Mouse (Mus musculus) thymus, postnatal 36 days (tissue): ENCODE results near the gene Nxpe5.
"Not testable (repeated sequence)": the region's sequence is repeated elsewhere in the genome, so short reads cannot be mapped to it uniquely, and the experiment has no call there.

ENCODE experiments used
- DNase-seq, 2 experiments: peaks; one replicate each; pipeline ENCODE4 v3.0.0; 2022; ENCODE audit warnings: mixed read lengths in 2 of 2

The Nxpe5 gene

DNA sequence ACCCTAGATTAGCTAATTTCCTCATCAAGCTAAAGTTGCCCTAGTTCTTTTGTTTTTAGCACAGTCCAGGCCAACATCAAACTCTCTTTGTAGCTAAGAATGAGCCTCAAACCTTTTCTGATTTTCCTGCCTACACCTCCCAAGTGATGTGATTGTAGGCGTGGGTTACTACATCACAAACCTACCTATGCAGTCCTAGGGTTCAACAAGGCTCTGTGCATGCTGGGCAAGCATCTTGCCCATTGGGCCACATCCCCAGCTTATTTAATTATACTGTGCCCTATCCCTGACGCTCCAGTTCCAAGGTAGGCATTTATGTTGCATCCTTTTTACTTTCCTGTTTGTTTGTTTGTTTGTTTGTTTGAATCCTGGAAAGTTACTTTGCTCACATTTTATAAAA is at the start of gene Nxpe5:
Gene Nxpe5, plus strand, starts transcription at position 199 of the 400 bp plus-strand sequence.
- DNase-seq = no peak

DNA sequence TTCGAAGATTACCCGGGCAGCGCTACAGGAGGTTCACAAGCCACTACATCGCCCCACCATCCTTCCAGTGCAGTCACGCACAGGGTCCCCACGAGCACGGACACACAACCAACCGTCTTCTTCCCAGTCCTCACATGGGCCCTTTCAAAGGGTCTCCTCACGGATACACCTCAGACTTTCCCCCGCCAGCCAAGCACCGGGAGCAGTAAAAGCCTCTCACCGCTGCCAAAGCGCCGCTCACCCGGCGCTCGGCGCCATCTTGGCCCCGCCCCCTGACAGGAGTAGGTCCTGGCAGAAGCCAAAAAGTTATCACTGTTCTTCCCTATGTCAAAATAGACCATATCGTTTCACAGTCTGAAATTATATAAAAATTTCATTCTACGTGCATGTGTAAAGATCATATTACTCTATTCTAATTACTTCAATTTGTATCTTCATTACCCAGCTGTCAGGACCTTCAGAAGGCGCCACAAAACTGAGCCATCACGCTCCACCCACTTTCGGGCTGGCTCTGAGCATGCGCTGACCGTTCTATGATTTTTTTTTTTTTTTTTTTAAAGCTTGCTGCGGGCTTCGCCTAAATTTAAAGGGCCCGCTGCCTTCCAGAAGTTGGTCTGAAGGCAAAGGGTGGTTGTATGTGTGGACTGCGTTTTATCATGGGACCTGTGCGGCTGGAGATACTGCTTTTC is 38.6 kb upstream of the Nxpe5 start, which contains the start of the genes Taf6 and Cnpy4:
Gene Taf6, minus strand, starts transcription at position 502 of the 689 bp plus-strand sequence.
Gene Cnpy4, plus strand, starts transcription at position 536 of the 689 bp plus-strand sequence.
- peak; percentile 83 for DNase-seq

DNA sequence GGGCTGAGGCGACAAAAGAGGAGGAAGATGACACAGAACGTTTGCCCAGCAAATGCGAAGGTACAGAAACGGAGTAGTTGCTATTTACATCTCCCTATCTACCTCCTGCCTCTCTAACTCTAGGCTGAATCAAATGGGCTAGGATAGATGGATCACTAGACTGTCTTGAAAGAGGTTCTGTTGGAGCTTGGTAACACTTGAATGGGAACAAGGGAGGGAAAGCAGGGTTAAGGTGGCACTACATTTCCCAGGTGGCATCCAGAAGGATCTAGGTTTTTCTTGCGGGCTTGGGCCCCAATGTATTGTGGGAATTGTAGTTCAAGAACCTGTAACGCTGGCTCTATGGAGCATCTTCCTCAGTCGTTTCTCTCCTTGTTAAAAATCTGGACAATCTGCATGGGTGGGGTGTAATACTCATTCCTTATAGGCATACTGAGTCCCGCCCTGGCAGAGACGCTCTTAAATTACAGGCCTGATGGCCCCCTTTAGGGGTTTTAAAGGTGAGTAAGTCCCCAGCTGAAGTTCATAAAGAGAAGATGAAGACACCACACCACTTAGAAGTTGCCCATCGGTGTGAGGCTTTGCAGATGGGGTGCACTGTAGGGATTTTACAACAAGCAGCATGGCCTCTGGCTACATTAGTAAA is 37.9 kb upstream of the Nxpe5 start:
- DNase-seq = peak; percentile 53 to 63

DNA sequence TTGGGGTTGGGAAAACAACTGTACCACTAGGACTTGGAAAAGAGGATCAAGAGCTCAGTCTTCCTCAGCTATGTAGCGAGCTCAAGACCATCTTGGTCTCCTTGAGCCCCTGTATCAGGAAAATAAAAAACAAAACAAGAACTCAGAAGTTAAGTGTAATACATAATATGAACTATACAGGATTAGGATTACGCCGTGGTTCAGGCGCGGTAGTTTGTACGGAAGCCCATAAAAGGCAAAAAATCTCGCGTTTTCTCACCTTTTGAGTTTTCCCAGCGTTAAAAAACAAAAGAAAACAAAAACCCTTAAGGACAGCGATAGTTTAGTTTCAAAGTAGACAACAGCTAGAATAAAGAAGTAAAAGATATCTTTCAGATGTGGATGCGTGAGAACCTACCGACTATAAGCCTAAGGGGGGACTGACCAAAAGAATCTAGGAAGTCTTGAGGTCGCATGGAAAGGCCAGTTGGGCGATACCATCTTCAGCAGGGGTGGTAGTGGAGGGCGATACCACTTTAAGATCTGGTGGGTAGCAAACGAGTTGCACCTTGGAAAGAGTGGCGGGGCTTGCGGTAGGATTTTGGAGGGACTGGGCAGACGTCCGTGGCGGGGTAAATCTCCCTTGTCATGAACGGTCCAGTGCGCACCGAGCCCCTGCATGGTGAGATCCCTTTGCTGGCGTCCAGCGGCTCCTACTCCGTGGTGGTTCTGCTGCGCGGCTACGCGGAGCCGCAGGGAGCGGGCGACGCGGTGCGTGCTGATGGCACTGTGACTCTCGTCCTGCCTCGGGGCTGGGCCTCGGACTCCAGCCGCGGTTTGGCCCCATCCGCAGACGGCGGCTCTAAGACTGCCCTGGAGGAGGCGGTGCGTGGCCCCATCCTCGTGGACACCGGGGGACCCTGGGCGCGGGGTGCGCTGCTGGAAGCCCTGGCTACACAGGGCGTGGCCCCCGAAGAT is 31.6 kb upstream of the Nxpe5 start, which contains the start of gene Mblac1:
Gene Mblac1, plus strand, starts transcription at position 544 of the 957 bp plus-strand sequence.
- peak; percentile 81 to 84 for DNase-seq

DNA sequence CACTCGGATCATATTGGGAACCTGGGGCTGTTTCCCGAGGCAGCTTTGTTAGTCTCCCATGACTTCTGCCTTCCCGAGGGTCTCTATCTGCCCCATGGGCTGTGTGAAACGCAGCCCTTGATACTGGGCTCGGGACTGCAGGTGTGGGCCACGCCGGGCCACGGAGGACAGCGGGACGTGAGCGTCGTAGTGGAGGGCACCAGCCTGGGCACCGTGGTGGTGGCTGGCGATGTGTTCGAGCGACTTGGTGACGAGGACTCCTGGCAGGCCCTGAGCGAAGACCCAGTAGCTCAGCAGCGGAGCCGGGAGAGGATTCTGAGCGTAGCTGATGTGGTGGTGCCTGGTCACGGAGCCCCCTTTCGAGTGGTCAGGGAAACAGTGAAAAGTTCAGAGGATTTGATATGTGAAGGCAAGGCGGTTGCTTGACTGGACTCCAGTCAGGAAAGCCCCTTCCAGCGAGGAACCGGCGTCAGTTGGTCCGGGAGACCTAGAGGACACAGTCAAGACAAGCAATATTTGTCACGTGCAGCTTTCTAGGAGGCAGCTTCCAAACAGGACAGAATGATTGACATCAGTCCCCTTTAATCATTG is 30.8 kb upstream of the Nxpe5 start:
- DNase-seq = no peak

DNA sequence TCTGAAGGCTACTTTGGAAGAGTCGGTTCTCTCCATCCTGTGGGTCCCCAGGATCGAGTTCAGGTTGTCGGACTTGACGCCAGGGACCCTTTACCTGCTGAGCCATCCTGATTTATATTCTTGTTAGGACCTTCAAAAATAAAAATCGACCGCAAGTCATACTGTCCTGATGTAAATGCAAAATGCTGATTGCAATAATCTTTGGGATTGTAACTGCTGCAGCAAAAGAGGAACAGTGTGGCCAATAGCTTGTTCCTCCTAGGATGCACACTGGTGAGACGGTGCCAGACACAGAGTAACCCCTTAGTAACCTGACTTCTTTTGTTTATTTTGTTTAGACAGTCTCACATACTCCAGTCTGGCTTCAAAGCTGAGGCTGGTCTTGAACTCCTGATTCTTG is 30.2 kb upstream of the Nxpe5 start:
- no peak for DNase-seq

DNA sequence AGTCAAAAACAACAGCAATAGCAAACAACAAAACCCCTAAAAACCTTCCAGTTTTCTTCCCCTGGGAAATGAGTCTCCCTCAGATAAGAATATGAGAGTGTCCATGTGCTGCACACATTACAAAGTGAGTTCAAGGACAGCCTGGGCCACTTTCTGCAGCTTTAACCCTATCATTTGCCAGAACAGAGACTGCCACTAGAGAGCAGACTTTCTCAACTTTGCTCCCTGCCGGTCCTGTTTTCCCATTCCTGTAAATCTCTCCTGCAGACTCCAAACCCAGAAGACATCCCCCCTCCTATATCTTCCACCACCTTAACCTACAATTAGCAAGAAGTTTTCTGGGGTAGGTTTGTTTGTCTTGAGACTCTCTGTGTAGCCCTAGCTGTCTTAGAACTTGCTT is 26.1 kb upstream of the Nxpe5 start:
- no peak for DNase-seq

DNA sequence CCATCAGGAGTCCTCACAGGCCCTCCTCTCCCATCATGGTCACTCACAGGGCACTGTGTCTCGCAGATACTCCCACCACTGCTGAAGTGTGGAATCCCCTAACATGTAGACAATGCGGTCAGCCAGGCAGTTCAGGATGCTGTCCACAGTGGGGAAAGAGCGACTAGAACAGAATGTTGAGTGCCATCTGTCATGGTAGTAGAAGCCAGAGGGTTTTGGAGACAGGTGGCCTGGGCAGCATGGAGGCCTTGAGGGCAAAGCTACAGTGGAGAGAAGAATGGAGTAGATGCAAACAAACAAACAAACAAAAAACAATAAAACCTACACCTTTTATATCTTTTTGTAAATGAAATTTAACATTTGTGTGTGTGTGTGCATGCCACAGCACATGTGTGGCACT is 23.6 kb upstream of the Nxpe5 start:
- no peak for DNase-seq

GRCm38 (mm10) chr5:138207253-138207652 is 18.4 kb upstream of the Nxpe5 start:
- no peak for DNase-seq

DNA sequence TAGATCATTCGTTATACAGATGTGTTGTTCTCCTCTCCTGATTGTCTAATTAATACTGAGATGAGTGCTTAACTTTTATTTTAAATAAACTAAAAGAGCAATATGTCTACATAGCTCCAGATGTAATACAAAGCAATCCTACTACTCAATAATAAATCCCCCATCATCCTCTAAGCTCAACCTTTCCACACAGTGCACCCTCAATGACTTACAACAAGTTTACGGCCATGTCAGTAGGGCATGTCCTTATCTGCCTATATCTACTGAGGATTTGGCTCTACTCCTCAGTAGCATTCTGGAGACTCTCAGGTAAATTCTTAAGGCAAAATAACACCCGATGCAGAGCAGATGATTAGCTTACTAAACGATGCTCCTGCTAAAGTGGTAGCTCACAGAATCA is 17.8 kb upstream of the Nxpe5 start:
- DNase-seq = no peak

DNA sequence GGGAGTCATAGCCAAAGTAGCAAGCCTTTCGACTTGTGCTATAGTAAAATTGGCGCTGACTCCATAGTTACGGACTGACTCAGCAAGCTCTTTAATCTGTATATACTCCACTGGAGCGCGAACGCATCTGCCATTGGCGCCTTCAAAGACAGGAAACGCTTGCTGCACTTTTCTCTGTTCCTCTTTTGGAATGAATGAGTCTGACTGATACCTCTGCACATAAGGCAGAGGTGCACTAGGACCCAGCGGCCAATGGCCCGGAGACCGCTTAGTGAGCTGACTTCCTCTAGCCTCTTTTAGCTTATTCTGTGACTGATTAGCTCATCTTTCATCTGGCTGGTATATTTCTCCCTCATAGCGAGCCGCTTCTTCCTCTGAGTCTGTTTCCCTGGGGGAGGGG is 9.1 kb upstream of the Nxpe5 start:
- DNase-seq = not testable (repeated sequence)

DNA sequence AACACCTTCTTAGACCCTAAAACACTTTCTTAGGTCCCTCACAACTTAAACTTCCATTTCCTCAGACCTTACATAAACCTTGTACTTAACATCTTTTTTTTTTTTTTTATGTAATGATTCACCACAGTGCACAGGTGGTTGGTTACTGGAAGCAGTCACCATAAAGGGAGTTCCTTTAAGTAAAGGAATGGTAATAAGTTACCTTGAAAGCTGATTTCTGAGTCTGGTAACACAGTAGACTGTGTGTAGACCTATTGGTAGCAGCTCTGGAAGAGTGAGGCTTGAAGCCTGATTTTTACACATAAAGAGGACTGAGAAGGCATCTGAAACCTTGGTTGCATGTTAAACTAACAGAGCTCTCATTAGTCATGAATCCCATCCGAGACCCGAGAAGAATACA is 5.8 kb upstream of the Nxpe5 start:
- no peak for DNase-seq

DNA sequence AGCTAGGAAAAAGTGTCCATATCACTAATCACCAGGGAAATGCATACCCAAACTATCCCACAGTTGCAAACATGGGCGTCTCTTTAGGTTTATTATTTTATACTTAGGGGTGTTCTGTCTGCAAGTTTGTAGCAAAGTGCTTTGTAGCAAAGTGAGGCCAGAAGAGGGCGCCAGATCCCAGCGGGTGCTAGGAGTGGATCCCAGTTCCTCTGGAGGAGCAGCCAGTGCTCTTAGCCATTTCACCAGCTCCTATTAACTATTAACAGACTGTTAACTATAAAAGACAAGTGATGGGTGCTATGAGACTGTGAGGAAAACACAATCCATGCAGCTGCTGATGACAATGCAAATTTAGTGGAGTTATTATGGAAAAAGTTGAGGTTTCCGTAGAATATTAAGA is 3.6 kb upstream of the Nxpe5 start:
- DNase-seq = peak; percentile 74 to 82

GRCm38 (mm10) chr5:138223287-138223686 is 2.4 kb upstream of the Nxpe5 start:
- no peak for DNase-seq

- no peak for DNase-seq
These were observed 793 bp downstream of the Nxpe5 start for GRCm38 (mm10) chr5:138226491-138226890.

GRCm38 (mm10) chr5:138227367-138227766 is 1.7 kb downstream of the Nxpe5 start:
- no peak for DNase-seq

GRCm38 (mm10) chr5:138228026-138228425 is 2.3 kb downstream of the Nxpe5 start:
- DNase-seq = peak; percentile 53 to 56

DNA sequence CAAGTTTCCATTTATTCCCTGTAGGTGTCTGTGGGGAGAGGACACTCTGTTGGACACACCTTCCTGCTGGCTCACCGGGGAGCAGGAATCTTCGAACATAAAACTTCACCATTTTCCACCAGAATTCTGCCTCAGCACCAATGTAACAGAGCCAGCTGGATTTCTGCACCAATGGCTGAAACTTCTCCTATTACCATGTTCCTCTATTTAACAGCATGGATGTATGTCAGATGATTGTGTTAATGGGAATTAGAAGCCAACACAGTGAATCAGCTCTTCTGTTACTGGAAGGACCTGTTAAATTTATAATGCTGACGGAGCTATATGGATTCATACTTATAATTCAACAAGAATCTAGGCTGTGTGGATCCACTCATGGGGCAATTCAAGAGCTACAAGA is 3.8 kb downstream of the Nxpe5 start:
- no peak for DNase-seq

DNA sequence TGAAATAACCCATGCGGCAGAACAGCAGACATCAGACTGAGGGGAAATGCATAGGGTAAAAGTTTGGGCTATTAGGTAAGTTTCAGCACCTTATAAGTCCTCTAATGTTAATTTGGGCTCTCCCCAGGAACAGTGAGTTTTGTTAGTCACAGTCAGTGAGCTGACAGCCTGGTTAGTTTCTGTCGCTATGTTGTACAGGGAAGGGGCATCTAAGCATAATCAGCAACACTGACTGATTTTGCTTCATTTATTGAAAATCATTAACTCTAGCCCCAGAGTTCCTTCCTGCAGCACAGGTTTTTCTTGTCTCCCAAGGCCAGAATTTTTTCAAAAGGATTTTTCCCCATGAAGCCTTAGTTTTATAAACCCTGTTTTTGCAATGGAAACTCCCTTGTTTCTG is 8.1 kb downstream of the Nxpe5 start:
- no peak for DNase-seq

- no peak for DNase-seq
These were observed 8.5 kb downstream of the Nxpe5 start for GRCm38 (mm10) chr5:138234224-138234623.

- no peak for DNase-seq
These were observed 15.8 kb downstream of the Nxpe5 start for GRCm38 (mm10) chr5:138241511-138241910.

- DNase-seq = no peak
These were observed 25.4 kb downstream of the Nxpe5 start for GRCm38 (mm10) chr5:138251144-138251543.

DNA sequence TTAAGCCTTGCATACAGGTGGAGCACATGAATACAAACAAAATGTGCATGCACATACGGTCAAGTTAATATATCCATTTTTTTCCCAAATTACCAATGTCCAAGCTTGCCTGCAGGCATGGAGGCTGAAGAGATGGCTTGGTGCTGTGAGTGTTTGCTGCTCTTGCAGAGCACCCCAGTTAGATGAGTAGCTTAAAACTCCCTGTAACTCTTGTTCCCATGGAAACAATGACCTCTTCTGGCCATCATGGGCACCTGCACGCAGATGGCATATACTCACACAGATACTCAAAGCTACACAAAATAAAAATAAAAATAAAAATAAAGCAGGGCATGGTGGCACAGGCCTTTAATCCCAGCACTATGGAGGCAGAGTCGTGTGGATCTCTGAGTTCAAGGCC is 27.4 kb downstream of the Nxpe5 start:
- DNase-seq = no peak
